Mouse (Mus musculus): ENCODE results near the gene Maml2.

The Maml2 gene

GRCm38 (mm10) chr9:13310236-13310635 is 12.5 kb downstream of the Maml2 start:
- DNase-seq (ENCODE audit: low spot score) = no peak

- no peak for DNase-seq (ENCODE audit: low spot score)
Measured at GRCm38 (mm10) chr9:13311094-13311493, 13.3 kb downstream of the Maml2 start.

- no peak for DNase-seq (ENCODE audit: low spot score)
Measured at GRCm38 (mm10) chr9:13313923-13314322, 16.2 kb downstream of the Maml2 start.

GRCm38 (mm10) chr9:13314577-13315004 is 16.8 kb downstream of the Maml2 start:
- DNase-seq (ENCODE audit: low spot score) = no peak

GRCm38 (mm10) chr9:13315393-13315792 is 17.6 kb downstream of the Maml2 start:
- DNase-seq (ENCODE audit: low spot score) = no peak

GRCm38 (mm10) chr9:13319566-13319965 is 21.8 kb downstream of the Maml2 start:
- DNase-seq (ENCODE audit: low spot score) = no peak

- DNase-seq (ENCODE audit: low spot score) = no peak
Measured at GRCm38 (mm10) chr9:13320800-13321364, 23.1 kb downstream of the Maml2 start.

- DNase-seq (ENCODE audit: low spot score) = no peak
Measured at GRCm38 (mm10) chr9:13323074-13323473, 25.3 kb downstream of the Maml2 start.

GRCm38 (mm10) chr9:13323612-13324011 is 25.9 kb downstream of the Maml2 start:
- no peak for DNase-seq (ENCODE audit: low spot score)

GRCm38 (mm10) chr9:13414230-13414766 is 116.5 kb downstream of the Maml2 start:
- no peak for DNase-seq (ENCODE audit: low spot score)

- DNase-seq (ENCODE audit: low spot score) = no peak
Measured at GRCm38 (mm10) chr9:13425031-13425940, 127.5 kb downstream of the Maml2 start.

GRCm38 (mm10) chr9:13429477-13430125 is 131.8 kb downstream of the Maml2 start:
- no peak for DNase-seq (ENCODE audit: low spot score)

- peak; percentile 40 for DNase-seq (ENCODE audit: low spot score)
Measured at GRCm38 (mm10) chr9:13430302-13430701, 132.5 kb downstream of the Maml2 start.

GRCm38 (mm10) chr9:13430744-13431143 is 133.0 kb downstream of the Maml2 start:
- no peak for DNase-seq (ENCODE audit: low spot score)

- DNase-seq (ENCODE audit: low spot score) = no peak
Measured at GRCm38 (mm10) chr9:13431646-13432045, 133.9 kb downstream of the Maml2 start.

GRCm38 (mm10) chr9:13433501-13434090 is 135.8 kb downstream of the Maml2 start:
- no peak for DNase-seq (ENCODE audit: low spot score)

GRCm38 (mm10) chr9:13440911-13441310 is 143.2 kb downstream of the Maml2 start:
- no peak for DNase-seq (ENCODE audit: low spot score)

- DNase-seq (ENCODE audit: low spot score) = no peak
Measured at GRCm38 (mm10) chr9:13442012-13442735, 144.4 kb downstream of the Maml2 start.

- DNase-seq (ENCODE audit: low spot score) = no peak
Measured at GRCm38 (mm10) chr9:13443484-13444211, 145.9 kb downstream of the Maml2 start.

GRCm38 (mm10) chr9:13446236-13446635 is 148.5 kb downstream of the Maml2 start:
- DNase-seq (ENCODE audit: low spot score) = no peak

All from yolk sac, embryonic 10.5 days (tissue).